Mouse (Mus musculus): ENCODE results near the gene Smurf2. TPM values are rescaled to one million over a fixed set of nuclear protein-coding genes. Genes with fewer than 3 reads are reported as not detected.
A peak's percentile ranks its signal among the peaks of the same experiment; 100 is the strongest.
"Not testable (repeated sequence)": the region's sequence is repeated elsewhere in the genome, so short reads cannot be mapped to it uniquely, and the experiment has no call there.

Smurf2 gene
- total RNA-seq, 2 experiments from 2014 or later: 28.4 to 29.4 TPM

DNA sequence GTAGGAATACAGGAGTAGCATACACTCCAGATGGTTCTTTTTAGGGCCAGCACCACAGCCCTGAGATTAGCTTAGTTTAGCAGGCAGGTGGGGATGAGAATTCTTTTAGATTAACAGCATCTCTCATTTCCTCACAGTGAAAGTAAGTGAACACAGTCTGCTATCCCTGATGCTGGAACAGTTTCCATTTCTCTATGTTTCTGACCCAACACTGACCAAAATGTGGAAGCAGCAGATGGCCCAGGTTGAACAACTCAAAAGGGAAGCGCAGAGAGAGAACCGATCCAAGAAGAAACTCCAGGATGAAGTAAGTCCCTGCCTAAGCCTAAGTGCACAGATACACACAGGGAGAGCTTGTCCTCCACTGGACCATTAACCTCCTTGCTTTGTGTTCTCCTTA, 105.2 kb downstream of the Smurf2 start:
- DNase-seq (ENCODE audit: low spot score in 2 of 2): no peak

DNA sequence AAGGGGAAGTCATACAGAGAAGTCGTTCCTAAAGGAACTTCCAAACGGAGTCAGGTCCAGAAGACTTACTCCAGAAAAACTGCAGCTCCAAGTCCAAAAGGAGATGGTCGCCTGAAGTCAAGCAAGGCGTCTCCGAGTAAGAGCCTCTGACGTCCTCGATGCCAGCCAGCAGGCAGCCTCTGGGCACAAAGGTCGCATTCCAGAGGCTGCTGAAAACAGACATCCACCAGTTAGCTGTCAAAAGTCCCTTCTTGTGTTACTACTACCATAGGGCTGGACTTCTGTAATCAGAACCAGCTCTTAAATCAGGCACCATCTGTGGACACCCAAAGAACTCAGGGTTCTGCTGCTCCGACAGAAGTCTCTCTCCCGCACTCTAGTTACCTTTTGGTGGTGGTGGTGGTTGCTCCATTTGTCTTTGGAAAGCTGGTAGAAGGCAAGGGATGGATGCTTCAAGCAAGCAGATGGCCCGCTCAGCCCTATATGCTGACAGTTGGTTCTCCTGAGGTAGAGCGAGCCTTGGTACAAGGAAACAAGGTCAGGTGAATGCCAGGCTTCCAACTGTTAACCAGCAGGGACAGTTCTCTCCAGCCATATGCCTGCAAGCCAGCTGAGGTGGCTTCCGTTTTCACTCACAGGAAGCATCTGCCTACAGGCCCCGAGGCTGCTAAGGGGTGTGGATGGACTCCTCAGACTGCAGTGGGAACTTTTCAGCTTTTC, 105.8 kb downstream of the Smurf2 start:
- DNase-seq (ENCODE audit: low spot score in 2 of 2): no peak

DNA sequence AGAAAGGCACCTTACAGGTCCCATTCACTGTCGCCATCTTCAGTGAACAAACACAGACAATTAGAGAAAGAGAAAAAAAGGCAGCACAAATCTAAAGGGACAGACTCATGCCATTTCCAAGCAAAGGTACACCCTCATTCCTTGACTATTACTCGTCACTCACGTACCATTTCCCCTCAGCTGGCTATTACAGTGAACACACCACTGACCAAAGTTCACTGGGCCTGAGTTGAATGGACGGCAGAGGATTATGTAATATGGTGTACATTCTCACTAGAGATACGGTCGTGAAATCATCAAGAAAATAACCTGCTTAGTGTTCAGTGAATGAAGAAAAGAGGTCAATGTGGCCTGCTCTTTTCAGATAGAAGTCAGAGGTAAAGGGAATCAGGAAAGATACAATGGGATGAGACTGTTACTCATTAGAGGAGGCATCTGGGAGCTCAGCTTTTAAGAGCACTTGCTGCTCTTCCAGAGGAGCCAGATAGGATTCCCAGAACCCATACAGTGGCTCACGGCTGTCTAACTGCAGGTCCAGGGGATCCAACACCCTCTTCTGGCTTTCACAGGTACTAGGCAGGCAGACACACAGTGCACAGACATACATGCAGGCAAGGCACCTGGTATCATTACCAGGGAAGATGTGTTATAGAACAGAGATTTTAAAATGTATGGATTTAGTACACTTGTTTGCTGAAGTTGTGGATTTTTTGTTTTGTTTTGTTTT, 107.9 kb downstream of the Smurf2 start:
- DNase-seq (ENCODE audit: low spot score in 2 of 2): no peak

DNA sequence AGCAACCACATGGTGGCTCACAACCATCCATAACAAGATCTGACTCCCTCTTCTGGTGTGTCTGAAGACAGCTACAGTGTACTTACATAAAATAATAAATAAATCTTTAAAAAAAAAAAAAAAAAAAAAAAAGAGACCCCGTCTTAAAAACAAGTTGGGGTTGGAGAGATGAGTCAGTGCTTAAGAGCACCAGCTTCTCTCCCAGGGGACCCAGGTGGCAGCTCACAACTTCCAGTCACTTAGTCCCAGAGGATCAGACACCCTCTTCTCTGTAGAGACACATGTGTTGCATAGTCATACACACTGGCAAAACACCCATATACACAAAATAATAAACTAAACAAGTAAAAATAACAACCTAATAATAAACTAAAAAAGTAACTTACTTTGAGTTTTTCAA, 113.1 kb downstream of the Smurf2 start:
- not testable (repeated sequence) for DNase-seq (ENCODE audit: low spot score in 2 of 2)

DNA sequence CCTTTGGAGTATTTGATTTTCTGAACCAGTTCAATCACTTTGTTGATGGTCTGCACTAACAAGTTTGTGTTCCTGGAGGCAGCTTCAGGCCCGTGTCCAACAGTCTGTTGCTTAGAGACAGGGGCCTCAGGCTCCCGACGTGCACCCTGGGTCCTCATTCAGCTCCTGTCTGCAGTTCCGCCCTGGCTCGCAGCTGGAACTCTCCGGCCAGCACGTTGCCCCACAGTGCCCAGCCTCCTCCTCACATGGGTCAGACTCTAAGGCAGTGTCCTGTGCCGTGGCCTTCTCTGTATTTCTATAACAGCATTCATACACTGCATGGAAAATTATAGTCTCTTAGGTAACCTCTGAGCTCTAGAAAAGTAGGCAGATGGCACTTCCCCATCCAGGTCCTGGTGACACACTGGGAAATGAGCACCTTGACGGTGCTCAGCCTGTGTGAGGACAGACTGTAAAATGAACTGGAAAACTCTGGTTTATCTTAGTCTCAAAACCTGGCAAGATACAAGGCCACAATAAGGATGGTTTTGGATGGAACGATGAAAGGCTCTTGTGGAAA, 118.4 kb downstream of the Smurf2 start:
- DNase-seq (ENCODE audit: low spot score in 2 of 2): no peak

DNA sequence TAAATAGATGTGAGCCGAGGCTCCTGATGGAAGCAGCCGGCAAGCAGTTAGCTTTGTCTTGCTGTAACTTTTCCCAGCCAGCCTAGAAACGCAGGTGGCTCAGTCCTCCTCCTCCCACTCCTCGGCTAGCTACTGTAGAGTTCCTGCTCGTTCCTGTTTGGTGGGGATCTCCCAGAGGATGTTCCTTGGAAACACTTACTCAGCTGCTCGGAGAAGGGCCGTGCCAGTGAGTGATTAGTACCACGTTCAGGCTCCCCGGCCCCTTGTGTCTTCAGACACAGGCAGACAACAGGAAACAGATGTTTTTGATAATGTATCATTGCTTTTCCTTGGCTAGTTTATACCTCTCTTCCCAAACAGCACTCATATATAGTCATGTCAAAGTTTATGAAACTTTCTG, 124.8 kb downstream of the Smurf2 start:
- DNase-seq (ENCODE audit: low spot score in 2 of 2): no peak

DNA sequence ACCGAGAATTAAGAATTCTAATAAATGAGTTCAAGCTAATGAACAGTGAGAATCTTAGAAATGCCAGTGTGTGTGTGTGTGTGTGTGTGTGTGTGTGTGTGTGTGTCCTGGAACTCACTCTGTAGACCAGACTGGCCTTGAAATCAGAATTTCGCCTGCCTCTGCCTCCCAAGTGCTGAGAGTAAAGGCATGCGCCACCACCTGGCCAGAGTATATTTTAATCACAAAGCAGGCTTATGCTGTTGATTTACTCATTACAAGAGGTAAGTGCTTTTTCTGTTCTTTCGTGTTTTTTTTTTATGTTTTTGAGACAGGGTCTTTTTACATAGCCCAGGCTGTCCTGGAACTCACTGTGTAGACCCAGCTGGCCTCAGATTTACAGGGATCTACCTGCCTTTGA, 126.7 kb downstream of the Smurf2 start:
- DNase-seq (ENCODE audit: low spot score in 2 of 2): no peak

DNA sequence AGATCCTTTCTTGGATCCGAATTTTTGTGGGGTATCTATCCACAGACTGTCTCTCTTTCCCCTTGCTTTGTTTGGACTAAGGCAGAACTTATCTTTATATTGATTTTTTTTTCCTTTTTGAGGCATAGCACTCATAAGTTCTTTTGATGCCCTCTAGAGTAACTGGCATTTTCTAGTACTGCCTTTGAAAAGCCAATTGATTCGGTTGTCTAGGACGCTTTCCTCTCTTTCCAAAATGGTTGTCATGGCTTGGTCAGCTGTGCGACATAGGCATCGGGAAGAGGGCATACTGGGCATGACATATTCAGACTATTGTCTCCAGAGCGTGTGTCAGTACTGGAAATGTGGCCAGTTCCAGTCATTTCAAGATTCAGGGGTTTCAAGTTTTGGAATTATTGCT, 130.9 kb downstream of the Smurf2 start:
- DNase-seq (ENCODE audit: low spot score in 2 of 2): no peak

DNA sequence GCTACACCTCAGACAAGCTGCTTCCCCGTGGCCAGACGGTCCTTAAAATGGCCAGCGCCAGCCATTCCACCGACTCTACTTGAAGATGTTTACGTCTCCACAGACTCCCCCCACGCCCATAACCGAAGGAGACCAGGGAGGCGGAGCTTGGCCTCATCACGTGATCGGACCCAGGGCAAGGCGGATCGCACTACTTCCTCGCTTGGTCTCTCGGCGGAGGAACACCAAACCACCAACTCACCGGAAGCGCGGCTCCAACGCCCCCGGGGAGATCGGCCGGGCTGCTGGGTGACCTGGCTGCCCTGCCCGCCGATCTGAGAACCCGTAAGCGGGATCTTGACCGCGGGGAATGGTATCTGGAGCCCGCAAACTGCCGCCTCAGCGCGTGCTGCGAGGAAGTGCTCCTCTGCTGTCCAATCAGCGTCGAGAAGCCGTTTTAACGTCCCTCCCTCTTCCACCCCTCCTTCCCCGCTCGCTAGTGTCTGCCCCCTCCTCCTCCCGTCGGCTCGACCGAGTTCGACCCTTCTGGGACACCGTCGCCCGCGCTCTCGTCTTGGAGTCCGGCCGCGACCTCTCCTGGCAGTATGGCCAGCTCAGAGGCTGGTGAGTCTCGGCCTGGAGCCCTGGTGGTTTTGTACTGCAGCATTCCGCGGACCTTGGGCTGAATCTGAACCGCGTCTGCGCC, 131.6 kb downstream of the Smurf2 start, which contains the start of the genes Ddx5 and Cep95:
Gene Ddx5 (minus strand): TSS at position 411 of the 685 bp plus-strand sequence.
Gene Cep95 (plus strand): TSS at position 478 of the 685 bp plus-strand sequence.
- peak; percentile 95 to 99 for DNase-seq (ENCODE audit: low spot score in 2 of 2)

DNA sequence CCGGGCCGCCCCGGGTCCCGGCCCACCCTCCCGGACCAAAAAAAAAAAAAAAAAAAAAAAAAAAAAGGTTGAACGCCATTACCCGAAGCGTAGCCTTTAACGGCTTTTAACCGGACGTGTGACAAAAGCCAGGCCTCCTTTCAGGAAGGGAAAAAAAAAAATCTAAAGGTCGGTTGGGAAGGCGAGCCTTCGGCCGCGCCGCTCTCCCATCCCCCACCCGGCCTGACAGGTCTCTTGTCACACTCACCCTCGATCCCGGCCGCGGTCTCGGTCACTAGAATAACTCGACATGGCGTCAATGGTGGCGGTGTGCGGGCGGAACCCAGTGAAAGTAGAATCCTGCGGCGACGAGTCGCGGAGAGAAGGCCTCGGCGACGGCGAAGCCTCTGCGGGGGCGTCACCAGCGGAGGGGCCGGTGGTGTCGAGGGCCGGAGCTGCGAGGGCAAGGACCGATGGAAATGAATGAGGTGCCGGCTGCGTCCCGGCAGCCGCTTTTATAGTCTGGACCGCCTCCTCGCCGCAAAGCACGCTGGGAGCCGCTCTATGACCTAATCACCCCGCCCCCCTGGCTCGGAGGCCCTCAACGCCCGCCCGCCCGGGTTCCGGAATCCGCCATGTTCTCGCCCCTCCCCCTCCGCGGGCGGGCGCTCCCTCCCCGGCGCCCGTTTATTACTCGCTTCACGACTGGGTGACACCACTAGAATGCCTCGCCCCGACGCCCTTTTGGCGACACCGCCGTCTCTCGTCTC, 132.3 kb downstream of the Smurf2 start:
- peak; percentile 96 to 99 for DNase-seq (ENCODE audit: low spot score in 2 of 2)

DNA sequence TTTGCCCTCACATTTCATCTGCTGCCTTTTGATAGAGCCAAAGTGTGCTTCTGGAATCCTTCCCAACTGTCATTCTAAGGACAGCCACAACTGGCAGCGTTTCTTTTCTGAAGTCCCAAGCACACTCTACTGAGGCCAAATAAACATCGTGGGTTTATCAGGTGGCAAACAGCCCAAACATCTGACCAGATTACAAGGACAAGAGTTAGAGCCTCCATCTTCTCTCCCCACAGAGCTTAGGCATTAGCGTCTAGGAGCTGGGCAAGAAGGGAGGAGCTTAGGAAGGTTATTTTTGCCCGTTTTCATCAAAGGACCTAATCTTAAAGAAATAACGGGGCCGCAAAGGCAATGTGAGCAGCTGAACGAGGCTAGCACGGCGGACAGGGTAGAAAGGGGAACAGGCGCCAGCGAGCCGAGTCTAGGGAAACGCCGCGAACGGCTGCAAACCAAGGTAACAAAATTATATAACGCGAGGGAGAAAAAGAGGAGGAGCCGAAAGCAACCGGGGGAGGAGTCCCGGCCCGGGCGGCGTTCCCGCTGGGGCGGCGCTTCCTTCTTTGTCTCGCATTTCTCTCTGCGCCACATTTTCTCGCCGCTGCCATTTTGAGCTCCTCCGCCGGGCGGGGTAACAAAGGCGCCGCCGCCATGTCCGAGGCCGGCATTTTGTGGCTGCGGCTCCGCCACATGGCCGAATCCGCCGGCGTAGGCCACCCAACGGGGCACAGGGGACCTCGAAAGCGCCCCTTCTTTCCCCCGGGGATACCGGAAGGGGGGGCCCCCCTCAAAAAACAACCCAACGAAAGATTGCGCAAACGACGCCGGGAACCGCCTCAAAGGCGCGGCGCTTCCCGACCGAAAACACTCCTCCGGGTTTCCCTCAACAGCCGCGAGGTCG, 133.1 kb downstream of the Smurf2 start:
- peak; percentile 86 to 94 for DNase-seq (ENCODE audit: low spot score in 2 of 2)

DNA sequence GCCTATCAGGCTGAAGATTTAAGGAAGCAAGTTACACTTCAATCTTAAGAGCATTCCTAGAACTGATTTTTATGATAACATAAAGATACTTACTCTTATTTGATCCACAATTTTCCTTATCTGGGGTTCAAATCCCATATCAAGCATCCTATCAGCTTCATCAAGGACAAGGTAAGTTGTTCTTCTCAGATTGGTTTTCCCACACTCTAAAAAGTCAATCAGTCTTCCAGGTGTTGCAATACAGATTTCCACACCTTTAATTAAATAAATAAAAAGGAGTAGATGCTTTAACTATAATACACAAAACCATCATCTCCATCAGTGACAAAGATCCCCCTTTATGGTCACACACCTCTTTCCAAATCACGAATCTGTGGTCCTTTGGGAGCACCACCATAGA, 135.5 kb downstream of the Smurf2 start:
- DNase-seq (ENCODE audit: low spot score in 2 of 2): no peak

DNA sequence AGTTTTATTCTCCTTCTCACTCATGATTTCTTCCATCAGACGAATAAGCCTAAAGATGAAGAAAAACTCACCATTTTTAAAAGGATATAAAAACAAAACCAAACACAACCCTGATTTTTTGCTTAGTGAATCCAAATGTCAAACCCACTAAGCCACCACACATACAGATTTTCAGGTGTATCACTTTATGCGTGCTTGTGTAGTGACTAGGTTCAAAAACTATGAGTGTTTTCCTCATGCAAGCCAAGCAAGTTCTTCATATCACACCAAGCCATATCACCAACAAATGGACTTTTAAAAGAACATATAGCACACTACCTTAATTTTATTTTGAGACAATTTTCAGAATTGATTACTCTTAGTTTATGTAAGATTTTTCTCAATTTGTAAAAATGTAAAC, 136.0 kb downstream of the Smurf2 start:
- DNase-seq (ENCODE audit: low spot score in 2 of 2): no peak

DNA sequence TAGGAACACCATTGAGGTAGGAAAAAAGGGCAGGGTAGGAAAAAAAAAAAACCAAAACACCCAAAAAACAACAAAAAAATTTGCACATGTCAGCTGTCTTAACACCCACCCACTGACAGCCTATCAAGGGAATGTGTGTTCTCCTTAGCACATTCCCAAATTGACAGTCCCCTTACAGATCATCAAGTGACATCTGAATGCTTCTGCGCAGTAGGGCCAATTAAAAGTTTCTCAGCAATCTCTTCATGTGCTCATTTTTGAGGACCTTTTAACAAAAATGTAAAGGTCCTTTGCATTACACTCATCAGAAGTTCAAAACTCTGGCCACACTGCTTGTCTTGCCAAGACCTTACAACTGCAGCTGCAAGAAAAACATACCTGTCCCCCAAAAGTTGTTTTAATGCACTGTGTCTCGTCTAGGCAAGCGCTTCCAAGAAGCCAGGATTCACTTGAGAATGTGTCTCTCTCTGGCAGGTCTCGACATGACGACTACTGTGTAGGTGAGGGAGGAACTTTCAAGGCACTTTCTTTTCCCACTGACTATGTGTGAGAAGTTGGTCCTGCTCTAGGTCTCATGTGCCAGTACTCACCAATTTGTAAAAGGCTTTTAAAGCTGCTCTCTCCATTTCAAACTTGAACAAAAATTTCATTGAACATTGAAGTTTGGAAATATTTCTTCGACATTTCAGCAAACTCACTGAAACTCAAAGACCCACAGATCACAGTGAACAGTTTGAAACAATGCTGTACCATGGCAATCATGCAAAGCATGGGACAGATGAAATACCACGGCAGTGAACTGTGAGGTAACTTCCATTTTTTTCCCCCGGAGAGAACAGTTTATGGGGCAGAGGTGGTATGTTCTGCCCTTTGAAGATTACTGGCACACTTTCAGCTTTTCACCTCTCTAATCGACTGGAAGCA, 137.4 kb downstream of the Smurf2 start:
- DNase-seq (ENCODE audit: low spot score in 2 of 2): no peak

DNA sequence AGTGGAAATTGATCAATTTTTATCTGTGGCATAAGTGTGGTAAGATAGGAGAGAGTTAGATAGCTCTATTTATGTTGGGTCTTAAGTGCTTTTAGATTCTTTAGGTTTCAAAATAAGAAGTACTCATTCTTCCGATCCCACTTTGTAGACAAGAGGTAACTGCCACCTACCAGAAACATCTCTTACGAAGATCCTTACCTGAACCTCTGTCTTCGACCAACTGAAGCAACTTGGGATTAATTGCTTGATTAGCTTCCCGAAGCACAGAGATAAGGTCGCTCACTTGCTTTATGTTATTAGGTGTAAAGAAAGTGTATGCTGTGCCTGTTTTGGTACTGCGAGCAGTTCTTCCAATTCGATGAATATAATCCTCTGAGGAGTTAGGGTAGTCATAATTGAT, 138.2 kb downstream of the Smurf2 start:
- DNase-seq (ENCODE audit: low spot score in 2 of 2): not testable (repeated sequence)

DNA sequence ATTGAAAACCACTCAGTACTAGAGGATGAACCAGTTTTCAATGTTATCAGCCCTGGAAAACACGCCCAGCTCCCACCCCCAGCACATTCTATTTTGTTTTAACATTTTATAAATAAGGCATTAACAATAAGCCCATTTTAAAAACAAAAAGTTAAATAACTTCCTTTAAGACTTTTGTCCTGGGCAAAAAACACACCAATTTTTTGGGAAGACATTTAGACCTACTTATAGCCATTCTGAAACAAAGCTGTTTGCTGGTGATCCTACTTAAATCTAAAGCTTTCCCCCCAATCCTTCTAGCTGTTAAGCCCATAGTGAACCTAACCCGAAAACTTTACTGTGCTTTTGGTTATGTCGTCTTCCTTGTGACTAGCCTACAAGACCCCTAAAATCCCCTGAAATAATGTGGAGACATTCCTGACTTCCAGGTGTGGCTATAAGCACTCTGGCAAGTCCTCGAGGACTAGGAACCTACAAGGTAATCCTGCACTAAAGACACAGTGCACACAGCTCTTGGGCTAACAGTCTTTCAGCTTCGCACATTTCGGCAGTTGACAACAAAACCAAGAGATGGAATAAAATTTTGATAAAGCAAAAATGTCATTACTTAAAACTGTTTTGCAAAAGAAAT, 139.8 kb downstream of the Smurf2 start:
- DNase-seq (ENCODE audit: low spot score in 2 of 2): no peak

DNA sequence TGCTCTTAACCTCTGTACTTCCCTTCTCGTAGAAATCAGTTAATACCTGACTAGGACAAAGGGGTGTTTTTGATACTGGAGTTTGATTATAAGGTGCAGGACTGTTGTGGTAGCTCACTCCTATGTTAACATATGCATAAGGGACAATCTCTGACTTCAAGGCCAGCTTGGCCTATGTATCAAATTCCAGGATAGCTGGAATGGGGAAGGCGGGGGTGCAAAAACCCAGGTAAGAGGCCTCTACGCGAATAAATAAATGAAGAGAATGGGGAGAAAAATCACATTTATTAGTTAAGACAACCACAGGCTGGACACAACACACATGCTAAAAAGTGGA, 140.5 kb downstream of the Smurf2 start:
- no peak for DNase-seq (ENCODE audit: low spot score in 2 of 2)

DNA sequence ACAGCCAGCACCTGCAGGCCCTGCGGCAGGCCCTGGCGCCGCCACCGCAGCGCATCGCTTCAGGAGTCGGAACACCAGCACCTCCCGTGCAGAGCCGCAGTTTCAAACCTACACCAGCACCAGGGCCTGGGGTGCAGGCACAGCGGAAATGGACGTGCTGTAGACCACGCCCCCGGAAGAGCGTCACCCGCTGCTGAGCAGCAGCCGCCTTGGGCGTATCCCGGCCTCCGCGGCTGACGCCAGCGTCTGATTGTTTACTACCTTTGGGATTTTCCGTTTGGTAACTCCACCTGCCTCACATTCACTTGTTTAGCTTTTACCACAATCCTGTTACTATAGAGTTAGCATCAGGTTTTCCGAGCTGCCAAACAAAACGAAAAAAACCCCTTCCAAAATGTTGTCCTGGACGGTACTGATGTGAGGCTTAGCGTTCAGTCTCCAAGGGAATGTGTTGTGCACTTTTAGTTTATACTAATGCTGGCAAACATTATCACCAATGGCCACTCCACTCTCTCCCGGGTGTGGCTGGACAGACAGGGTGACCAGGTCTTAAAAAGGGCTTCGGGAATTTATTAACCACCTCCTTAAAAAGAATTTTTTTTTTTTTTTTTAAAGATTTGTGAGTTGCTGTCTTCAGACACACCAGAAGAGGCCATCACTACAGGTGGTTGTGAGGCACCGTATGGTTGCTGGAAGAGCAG, 141.0 kb downstream of the Smurf2 start, which contains the start of gene Polg2:
Gene Polg2 (minus strand): TSS at position 150 of the 701 bp plus-strand sequence.
- DNase-seq (ENCODE audit: low spot score in 2 of 2): peak; percentile 89 to 95
